ENCODE assay signal across 17 mouse cellular contexts in the genomic region with DNA sequence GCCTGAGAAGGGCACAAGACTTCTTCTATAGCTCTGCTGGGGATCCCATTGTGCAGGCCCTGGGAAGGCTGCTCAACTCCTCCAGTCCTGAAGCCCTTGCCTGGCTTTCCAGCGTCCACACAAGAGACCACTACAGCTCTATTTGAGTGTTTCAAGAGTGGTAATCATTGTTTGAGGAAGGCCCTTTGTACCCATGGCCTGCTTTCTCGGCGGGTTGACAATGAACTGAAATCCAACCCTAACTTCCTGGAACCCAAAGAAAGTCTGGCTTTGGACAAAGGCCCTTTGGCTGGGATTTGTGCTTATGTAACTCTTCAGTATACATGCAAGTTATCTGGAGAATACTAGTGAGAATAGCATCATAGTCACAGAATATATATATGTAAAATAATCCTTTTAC. TPM values are rescaled to one million over a fixed set of nuclear protein-coding genes. Genes with fewer than 3 reads are reported as not detected.
DNase-seq lines count a peak whose midpoint lies in the region; ATAC-seq and TF ChIP-seq lines count a peak whose summit lies in the region.
"Had no signal": no experiment of that assay in that cellular context is flagged by ENCODE, and none has a peak within 500 bp of the region (broad histone marks: within the 10 kb centered on the region; RNA-seq: fewer than 3 reads in every experiment).

No protein-coding gene starts in this region.

- 35% methylated on average over 3 of the region's 3 CpGs for WGBS in embryonic facial prominence, embryonic 11.5 days
- 41% methylated on average over 3 of the region's 3 CpGs for WGBS in embryonic facial prominence, embryonic 10.5 days
- WGBS in midbrain, embryonic 11.5 days: 21% methylated on average over 3 of the region's 3 CpGs
- WGBS in midbrain, embryonic 13.5 days: 5% methylated on average over 3 of the region's 3 CpGs
- WGBS in lung, postnatal 0 days: 18% methylated on average over 3 of the region's 3 CpGs

- no peak for ATAC-seq in embryonic facial prominence, embryonic 11.5 days (replicated peaks; ENCODE audit: insufficient number of reproducible peaks, low FRiP score, low TSS enrichment, low read depth)
- no peak for ATAC-seq in midbrain, embryonic 11.5 days (ENCODE audit: low FRiP score)
- no peak for ATAC-seq in midbrain, embryonic 13.5 days
- peak; percentile 47 for ATAC-seq in lung, postnatal 0 days
- no peak for ATAC-seq in activated CD4-positive, CD25-positive, alpha-beta regulatory T cell, adult 4 months
- ATAC-seq: forebrain, embryonic 15.5 days had no signal

- DNase-seq in embryonic facial prominence, embryonic 11.5 days (ENCODE audit: low spot score): peak; percentile 29
- DNase-seq in embryonic facial prominence, embryonic 10.5 days (ENCODE audit: low spot score): no peak
- peak; percentile 71 for DNase-seq in midbrain, embryonic 11.5 days (ENCODE audit: low spot score, missing footprints)
- peak; percentile 87 for DNase-seq in lung, postnatal 0 days (ENCODE audit: low spot score)
- DNase-seq in yolk sac, embryonic 10.5 days (ENCODE audit: low spot score): peak; percentile 56
- DNase-seq in left cerebral cortex, adult 9 months (ENCODE audit: low spot score in 2 of 2): no peak
- DNase-seq: cerebellum, postnatal 25 days; gastrocnemius, postnatal 25 days; right cerebral cortex, postnatal 25 days; thymus, postnatal 14 days had no signal

- H3K27me3 ChIP-seq in embryonic facial prominence, embryonic 11.5 days (ENCODE audit: control insufficient read depth, insufficient read depth, low read length): no peaks in the 10 kb centered on the region
- H3K27me3 ChIP-seq in embryonic facial prominence, embryonic 10.5 days (replicated peaks; ENCODE audit: low read depth, poor library complexity, severe bottlenecking): no peaks in the 10 kb centered on the region
- no peaks in the 10 kb centered on the region for H3K27me3 ChIP-seq in midbrain, embryonic 11.5 days (ENCODE audit: control insufficient read depth, insufficient read depth, low read length)
- H3K27me3 ChIP-seq in midbrain, embryonic 13.5 days: 0 out of 2 replicates have a peak, but pooled peaks cover 3% of the 10 kb centered on the region
- no peaks in the 10 kb centered on the region for H3K27me3 ChIP-seq in lung, postnatal 0 days (replicated peaks; ENCODE audit: insufficient read depth, low read length)
- H3K27me3 ChIP-seq: embryonic facial prominence, embryonic 15.5 days; forebrain, embryonic 15.5 days; heart, embryonic 12.5 days; hindbrain, embryonic 12.5 days; neural tube, embryonic 15.5 days had no signal

- no peak; the same call in 1 of the 2 replicates for TF ChIP-seq EP300 in lung, postnatal 0 days (IDR thresholded peaks at IDR 0.05)

- H3K4me3 ChIP-seq in embryonic facial prominence, embryonic 11.5 days (ENCODE audit: low read depth, low read length): no peak overlapping the region
- no peak overlapping the region for H3K4me3 ChIP-seq in embryonic facial prominence, embryonic 10.5 days
- no peak overlapping the region for H3K4me3 ChIP-seq in midbrain, embryonic 11.5 days (ENCODE audit: low read depth, low read length)
- H3K4me3 ChIP-seq in midbrain, embryonic 13.5 days (replicated peaks): no peak overlapping the region
- no peak overlapping the region for H3K4me3 ChIP-seq in lung, postnatal 0 days (ENCODE audit: low read depth, low read length)
- H3K4me3 ChIP-seq: embryonic facial prominence, embryonic 15.5 days; forebrain, embryonic 15.5 days; heart, embryonic 12.5 days; hindbrain, embryonic 12.5 days; neural tube, embryonic 15.5 days had no signal

- no peak overlapping the region for H3K27ac ChIP-seq in embryonic facial prominence, embryonic 11.5 days (replicated peaks; ENCODE audit: low read depth, low read length)
- no peak overlapping the region for H3K27ac ChIP-seq in embryonic facial prominence, embryonic 10.5 days (replicated peaks)
- no peak overlapping the region for H3K27ac ChIP-seq in midbrain, embryonic 11.5 days (ENCODE audit: low read depth, low read length)
- no peak overlapping the region for H3K27ac ChIP-seq in midbrain, embryonic 13.5 days
- H3K27ac ChIP-seq in lung, postnatal 0 days (ENCODE audit: low read length): peak overlapping the region; percentile 66
- H3K27ac ChIP-seq: embryonic facial prominence, embryonic 15.5 days; forebrain, embryonic 15.5 days; hindbrain, embryonic 12.5 days; neural tube, embryonic 15.5 days had no signal

- no peaks in the 10 kb centered on the region for H3K4me1 ChIP-seq in embryonic facial prominence, embryonic 11.5 days (ENCODE audit: control insufficient read depth, insufficient read depth, low read length)
- H3K4me1 ChIP-seq in embryonic facial prominence, embryonic 10.5 days: peaks cover 23% of the 10 kb centered on the region
- H3K4me1 ChIP-seq in midbrain, embryonic 11.5 days (ENCODE audit: control insufficient read depth, insufficient read depth, low read length): peaks cover 10% of the 10 kb centered on the region
- H3K4me1 ChIP-seq in midbrain, embryonic 13.5 days (replicated peaks): peaks cover 16% of the 10 kb centered on the region
- H3K4me1 ChIP-seq in lung, postnatal 0 days (ENCODE audit: insufficient read depth, low read depth, low read length): peaks cover 3% of the 10 kb centered on the region; the same call in 1 of the 2 replicates

- H3K9ac ChIP-seq in embryonic facial prominence, embryonic 11.5 days (replicated peaks; ENCODE audit: low read length): no peak overlapping the region
- no peak overlapping the region for H3K9ac ChIP-seq in midbrain, embryonic 11.5 days (ENCODE audit: low read length)
- H3K9ac ChIP-seq in midbrain, embryonic 13.5 days (replicated peaks): no peak overlapping the region
- H3K9ac ChIP-seq in lung, postnatal 0 days (replicated peaks; ENCODE audit: low read depth): no peak overlapping the region
- H3K9ac ChIP-seq: embryonic facial prominence, embryonic 15.5 days; forebrain, embryonic 15.5 days; heart, embryonic 12.5 days; hindbrain, embryonic 12.5 days; neural tube, embryonic 15.5 days had no signal

- TF ChIP-seq CTCF in lung, postnatal 0 days (IDR thresholded peaks at IDR 0.05): no peak

- no peaks in the 10 kb centered on the region for H3K36me3 ChIP-seq in embryonic facial prominence, embryonic 11.5 days (replicated peaks; ENCODE audit: control insufficient read depth, insufficient read depth, low read depth, low read length)
- no peaks in the 10 kb centered on the region for H3K36me3 ChIP-seq in embryonic facial prominence, embryonic 10.5 days (replicated peaks)
- no peaks in the 10 kb centered on the region for H3K36me3 ChIP-seq in midbrain, embryonic 11.5 days (ENCODE audit: control insufficient read depth, insufficient read depth, low read length)
- no peaks in the 10 kb centered on the region for H3K36me3 ChIP-seq in midbrain, embryonic 13.5 days
- H3K36me3 ChIP-seq in lung, postnatal 0 days (ENCODE audit: insufficient read depth, low read length): no peaks in the 10 kb centered on the region
- H3K36me3 ChIP-seq: embryonic facial prominence, embryonic 15.5 days; forebrain, embryonic 15.5 days; heart, embryonic 12.5 days; hindbrain, embryonic 12.5 days; neural tube, embryonic 15.5 days had no signal

- H3K9me3 ChIP-seq in embryonic facial prominence, embryonic 11.5 days (replicated peaks; ENCODE audit: control insufficient read depth, low read length): no peaks in the 10 kb centered on the region
- H3K9me3 ChIP-seq in embryonic facial prominence, embryonic 10.5 days: no peaks in the 10 kb centered on the region
- H3K9me3 ChIP-seq in midbrain, embryonic 11.5 days (ENCODE audit: control insufficient read depth, low read length): no peaks in the 10 kb centered on the region
- H3K9me3 ChIP-seq in midbrain, embryonic 13.5 days: no peaks in the 10 kb centered on the region
- H3K9me3 ChIP-seq in lung, postnatal 0 days (ENCODE audit: low read length): no peaks in the 10 kb centered on the region
- H3K9me3 ChIP-seq: embryonic facial prominence, embryonic 15.5 days; forebrain, embryonic 15.5 days; heart, embryonic 12.5 days; hindbrain, embryonic 12.5 days; neural tube, embryonic 15.5 days had no signal

- no peak overlapping the region for H3K4me2 ChIP-seq in embryonic facial prominence, embryonic 11.5 days (ENCODE audit: low read depth, low read length)
- H3K4me2 ChIP-seq in midbrain, embryonic 11.5 days: no peak overlapping the region
- no peak overlapping the region for H3K4me2 ChIP-seq in midbrain, embryonic 13.5 days (replicated peaks)
- H3K4me2 ChIP-seq in lung, postnatal 0 days (replicated peaks; ENCODE audit: low read depth, low read length): no peak overlapping the region
- H3K4me2 ChIP-seq: embryonic facial prominence, embryonic 15.5 days; forebrain, embryonic 15.5 days; heart, embryonic 12.5 days; hindbrain, embryonic 12.5 days; neural tube, embryonic 15.5 days had no signal

RNA-seq across cellular contexts. Expression of a gene that starts 3.2 kb away (rescaled TPM):
- 1,220 and 1,273 TPM in 2 replicates for polyA plus RNA-seq in embryonic facial prominence, embryonic 11.5 days (2014; fragmentation: Nextera tagmentation; extraction: Ambion mirVana)
- polyA plus RNA-seq in embryonic facial prominence, embryonic 10.5 days (2016; fragmentation: Nextera tagmentation; extraction: Ambion mirVana): 1,351 and 1,353 TPM in 2 replicates
- 1,019 and 1,097 TPM in 2 replicates for polyA plus RNA-seq in midbrain, embryonic 11.5 days (2014; fragmentation: Nextera tagmentation; extraction: Ambion mirVana)
- polyA plus RNA-seq in midbrain, embryonic 13.5 days (2015; fragmentation: Nextera tagmentation; extraction: Ambion mirVana): 826 and 844 TPM in 2 replicates
- 1,664 and 1,843 TPM in 2 replicates for polyA plus RNA-seq in lung, postnatal 0 days (2015; fragmentation: Nextera tagmentation; extraction: Ambion mirVana)
- polyA plus RNA-seq in activated CD4-positive, CD25-positive, alpha-beta regulatory T cell, adult 4 months (2017; shearing (Covaris generic)): 1,000 to 10,000 TPM; 1,344 to 1,485 TPM

Comparison
In these comparisons a context has a peak if more than half of its experiments do, and no peak if none do; other contexts are left out.
1. DNase-seq: peak in embryonic facial prominence, embryonic 11.5 days (single experiment), midbrain, embryonic 11.5 days (single experiment), lung, postnatal 0 days (single experiment) and yolk sac, embryonic 10.5 days (single experiment); none in embryonic facial prominence, embryonic 10.5 days (single experiment) and left cerebral cortex, adult 9 months (0 of 2).